Mouse (Mus musculus) frontal cortex, postnatal 14 days (tissue): ENCODE results near the gene Anks4b.

Experiments used
- DNase-seq, 2 experiments: peaks; one replicate each; pipeline ENCODE4 v3.0.0; 2022; ENCODE audit warnings: low spot score in 2 of 2

Gene Anks4b

GRCm38 (mm10) chr7:120173603-120174244 lies at the start of gene Anks4b:
Anks4b (plus strand) TSS chr7:120173858.
- no peak for DNase-seq

GRCm38 (mm10) chr7:120124844-120125243 lies 48.8 kb upstream of the Anks4b start:
- peak; percentile 47 to 64 for DNase-seq

- DNase-seq = no peak
These were observed 46.5 kb upstream of the Anks4b start for GRCm38 (mm10) chr7:120126976-120127685.

- no peak for DNase-seq
These were observed 46.0 kb upstream of the Anks4b start for GRCm38 (mm10) chr7:120127686-120128059.

- peak; percentile 20 to 42 for DNase-seq
These were observed 44.7 kb upstream of the Anks4b start for GRCm38 (mm10) chr7:120128951-120129350.

- DNase-seq = no peak
These were observed 30.9 kb upstream of the Anks4b start for GRCm38 (mm10) chr7:120142743-120143142.

GRCm38 (mm10) chr7:120145191-120145590 lies 28.5 kb upstream of the Anks4b start, which contains the start of gene Zp2:
Zp2 (minus strand) TSS chr7:120145291.
- no peak for DNase-seq

GRCm38 (mm10) chr7:120150257-120150656 lies 23.4 kb upstream of the Anks4b start:
- no peak for DNase-seq

GRCm38 (mm10) chr7:120150898-120151297 lies 22.8 kb upstream of the Anks4b start:
- DNase-seq = no peak

GRCm38 (mm10) chr7:120156841-120157409 lies 16.7 kb upstream of the Anks4b start:
- no peak for DNase-seq

GRCm38 (mm10) chr7:120157575-120158061 lies 16.0 kb upstream of the Anks4b start:
- DNase-seq = no peak

- no peak for DNase-seq
These were observed 15.5 kb upstream of the Anks4b start for GRCm38 (mm10) chr7:120158121-120158613.

- no peak for DNase-seq
These were observed 9.9 kb upstream of the Anks4b start for GRCm38 (mm10) chr7:120163581-120164251.

- DNase-seq = no peak
These were observed 1.4 kb upstream of the Anks4b start for GRCm38 (mm10) chr7:120172188-120172700.

- no peak for DNase-seq
These were observed 1.3 kb downstream of the Anks4b start for GRCm38 (mm10) chr7:120174723-120175504.

- DNase-seq = no peak
These were observed 4.0 kb downstream of the Anks4b start for GRCm38 (mm10) chr7:120177611-120178010.

GRCm38 (mm10) chr7:120178935-120179334 lies 5.3 kb downstream of the Anks4b start:
- no peak for DNase-seq

GRCm38 (mm10) chr7:120180547-120180946 lies 6.9 kb downstream of the Anks4b start:
- no peak for DNase-seq

GRCm38 (mm10) chr7:120181401-120182230 lies 8.0 kb downstream of the Anks4b start:
- DNase-seq = no peak

- no peak for DNase-seq
These were observed 9.2 kb downstream of the Anks4b start for GRCm38 (mm10) chr7:120182891-120183290.
